Mouse (Mus musculus) CH12.LX (cell line): ENCODE measurements around the gene Cep89.

Source experiments
- CTCF ChIP-seq, 2 experiments: IDR thresholded peaks in 1 of 2; conservative IDR thresholded peaks in 1 of 2; 2 replicates each; pipeline ENCODE4 v1.5.1; 2011 to 2012; ENCODE audit warnings: low read depth in 2 of 2, low read length in 2 of 2, improper control_type of control experiment in 1 of 2, inconsistent platforms in 1 of 2, mild to moderate bottlenecking in 1 of 2, moderate library complexity in 1 of 2
- ZC3H11A ChIP-seq: IDR thresholded peaks from 2 replicates; pipeline ENCODE4 v1.6.1; 2012; ENCODE audit warnings: low read depth, mild to moderate bottlenecking, inconsistent platforms, low read length, improper control_type of control experiment

- TF ChIP-seq ZC3H11A (no peak), CTCF (conservative IDR thresholded peaks at IDR 0.05 in 1 of 2, IDR thresholded peaks at IDR 0.05 in 1 of 2; ENCODE audit: low read depth in 2 of 2, low read length in 2 of 2) (no peak)
These were observed 19.8 kb downstream of the Cep89 start for GRCm38 (mm10) chr7:35416654-35416948.
